Mouse (Mus musculus) induced T-regulatory cell, adult 2 months (primary cell): ENCODE results near the gene Unc5c.

Experiments used
- DNase-seq: peaks from one replicate; pipeline ENCODE4 v3.0.0-alpha.2; 2012; ENCODE audit warnings: low read depth

Unc5c gene

GRCm38 (mm10) chr3:141465104-141465705, at the start of gene Unc5c:
Gene Unc5c, plus strand, starts transcription at chr3:141465216.
- DNase-seq, result no peak

GRCm38 (mm10) chr3:141457475-141457874, 7.5 kb upstream of the Unc5c start:
- no peak for DNase-seq

DNA sequence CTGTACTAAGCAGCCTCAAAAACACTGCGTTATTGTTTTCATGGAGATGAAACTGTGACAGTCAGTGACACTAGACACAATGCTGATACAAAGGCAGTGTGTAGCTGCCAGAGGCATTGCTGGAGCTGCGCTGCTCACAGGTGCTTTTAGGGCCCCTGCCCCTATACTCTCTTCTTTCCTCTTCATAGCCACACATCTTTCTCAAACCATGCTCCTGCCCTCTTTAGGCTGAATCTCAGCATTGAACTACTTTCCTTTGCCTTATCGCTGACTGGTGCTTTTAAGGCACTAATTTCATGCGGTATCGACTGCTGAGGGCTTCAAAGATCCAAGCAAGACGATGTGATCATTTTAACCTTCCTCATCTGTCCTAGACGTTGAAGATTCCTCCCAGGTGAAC, 2.5 kb upstream of the Unc5c start:
- DNase-seq, result no peak

DNA sequence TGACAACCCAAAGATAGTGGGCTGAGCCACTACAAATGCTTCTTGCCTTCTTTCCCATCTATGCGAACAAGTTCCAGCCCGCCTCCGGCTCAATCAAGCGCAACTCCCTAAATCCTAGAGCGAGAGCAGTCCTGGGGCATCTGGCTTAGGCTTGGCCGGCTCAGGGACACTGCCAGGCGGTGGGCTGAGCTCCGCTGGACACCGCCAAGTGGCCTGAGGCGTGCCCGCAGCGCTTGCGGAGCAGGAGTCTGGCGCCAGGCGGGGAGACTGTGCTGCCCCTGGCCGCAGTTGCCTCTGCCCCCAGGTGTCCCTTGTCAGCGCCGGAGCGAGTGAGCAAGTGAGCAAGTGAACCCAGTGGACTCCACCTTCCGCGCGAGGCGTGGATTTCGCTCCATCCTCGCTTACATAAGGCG, 319 bp upstream of the Unc5c start:
- no peak for DNase-seq

DNA sequence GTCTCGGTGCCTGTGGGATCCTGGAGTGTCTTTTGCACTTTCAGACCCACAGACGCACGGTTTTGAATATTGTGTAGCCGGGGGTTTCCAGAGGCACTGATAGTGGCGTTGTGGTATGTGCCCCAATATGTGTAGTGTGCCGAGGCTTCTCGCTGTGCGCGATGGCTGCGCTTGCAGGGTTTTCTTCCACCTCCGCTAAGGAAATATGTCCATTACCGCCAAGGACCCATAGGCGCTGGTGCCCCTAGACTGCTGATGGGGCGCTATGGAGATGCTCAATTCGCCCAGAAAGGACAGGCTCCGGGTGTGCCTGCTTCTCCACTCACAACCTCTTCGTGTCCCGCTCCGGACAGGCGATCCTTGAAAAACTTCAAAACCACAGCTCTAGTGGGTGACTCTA, 1.0 kb downstream of the Unc5c start:
- no peak for DNase-seq

GRCm38 (mm10) chr3:141466727-141467335, 1.8 kb downstream of the Unc5c start:
- DNase-seq, result no peak

GRCm38 (mm10) chr3:141469338-141469737, 4.3 kb downstream of the Unc5c start:
- DNase-seq, result no peak

- DNase-seq, result no peak
Observed at GRCm38 (mm10) chr3:141473205-141473604, 8.2 kb downstream of the Unc5c start.

DNA sequence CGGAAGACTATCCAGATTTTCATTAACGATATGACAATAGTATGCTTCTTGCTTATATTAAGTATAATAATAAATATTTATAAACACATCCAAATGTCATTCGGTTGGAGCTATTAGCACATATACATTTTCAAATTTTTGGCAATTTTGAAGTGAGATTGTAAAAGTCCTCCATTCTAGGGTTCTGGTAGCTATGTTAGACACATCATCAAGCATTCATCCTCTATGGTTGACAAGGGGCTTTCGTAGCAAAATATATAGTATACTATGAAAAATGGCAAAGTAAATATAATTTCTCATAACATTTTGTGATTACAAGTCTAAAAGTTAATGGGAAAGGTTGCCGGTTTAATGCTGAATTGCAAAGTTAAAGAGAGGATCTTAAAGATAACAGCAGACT, 10.4 kb downstream of the Unc5c start:
- no peak for DNase-seq

- DNase-seq, result no peak
Observed at GRCm38 (mm10) chr3:141475919-141476318, 10.9 kb downstream of the Unc5c start.

DNA sequence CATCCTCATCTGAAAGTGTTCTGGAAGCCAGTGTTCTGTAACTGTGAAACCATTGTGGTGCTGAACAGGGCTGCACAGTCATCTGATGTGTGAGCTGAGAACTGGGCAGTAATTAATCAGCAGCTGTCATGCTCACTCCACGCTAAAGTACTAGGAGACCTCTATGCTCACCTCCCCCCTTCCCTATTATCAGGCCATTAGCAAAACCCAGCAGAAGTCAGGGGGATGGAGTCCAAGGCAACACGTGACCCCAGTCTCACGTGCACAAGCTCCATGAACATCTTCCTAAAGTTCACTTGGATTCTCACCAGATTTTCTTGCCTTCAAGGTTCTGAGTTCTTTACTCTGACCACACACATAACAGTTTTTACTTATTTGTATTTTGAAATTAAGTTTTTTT, 11.7 kb downstream of the Unc5c start:
- no peak for DNase-seq

GRCm38 (mm10) chr3:141482465-141482864, 17.4 kb downstream of the Unc5c start:
- no peak for DNase-seq

GRCm38 (mm10) chr3:141483665-141484431, 18.8 kb downstream of the Unc5c start:
- DNase-seq, result no peak

GRCm38 (mm10) chr3:141485218-141485617, 20.2 kb downstream of the Unc5c start:
- DNase-seq, result no peak

DNA sequence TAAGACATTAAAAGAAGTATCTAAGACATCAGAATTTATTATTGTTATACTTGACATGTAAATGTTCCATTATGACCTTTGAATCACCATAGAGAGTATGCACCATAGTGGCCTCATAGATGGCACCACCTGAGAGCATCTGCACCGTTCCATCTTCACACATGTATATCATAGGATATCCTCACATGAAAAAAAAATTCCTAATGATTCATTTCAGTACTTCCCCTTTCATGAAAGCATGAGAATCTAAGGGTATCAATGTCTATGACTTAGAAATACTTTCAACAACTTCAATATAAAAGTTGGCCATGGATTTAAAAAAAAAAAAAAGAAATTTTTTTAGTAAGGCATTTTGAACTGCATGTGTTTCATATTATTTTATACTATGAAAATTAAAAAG, 25.6 kb downstream of the Unc5c start:
- DNase-seq, result no peak

GRCm38 (mm10) chr3:141491272-141491950, 26.4 kb downstream of the Unc5c start:
- DNase-seq, result no peak

DNA sequence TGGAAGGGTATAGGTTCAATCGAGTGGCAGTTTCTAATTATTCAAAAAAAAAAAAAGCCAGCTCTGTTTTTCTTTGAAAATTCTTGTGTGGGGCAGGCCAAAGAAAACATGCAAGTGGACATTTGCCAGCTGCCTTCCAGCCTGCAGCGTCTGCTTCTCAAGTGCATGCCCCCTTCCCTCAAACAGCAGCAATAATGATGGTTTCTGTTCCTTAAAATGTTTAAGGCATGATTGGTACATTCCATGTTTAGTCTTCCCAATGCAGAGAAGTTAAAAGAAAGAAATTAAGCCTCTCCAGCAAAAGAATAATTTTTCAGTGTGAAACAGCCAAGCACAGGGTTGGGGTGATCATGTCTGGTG, 26.9 kb downstream of the Unc5c start:
- DNase-seq, result no peak

GRCm38 (mm10) chr3:141493000-141493399, 28.0 kb downstream of the Unc5c start:
- no peak for DNase-seq

DNA sequence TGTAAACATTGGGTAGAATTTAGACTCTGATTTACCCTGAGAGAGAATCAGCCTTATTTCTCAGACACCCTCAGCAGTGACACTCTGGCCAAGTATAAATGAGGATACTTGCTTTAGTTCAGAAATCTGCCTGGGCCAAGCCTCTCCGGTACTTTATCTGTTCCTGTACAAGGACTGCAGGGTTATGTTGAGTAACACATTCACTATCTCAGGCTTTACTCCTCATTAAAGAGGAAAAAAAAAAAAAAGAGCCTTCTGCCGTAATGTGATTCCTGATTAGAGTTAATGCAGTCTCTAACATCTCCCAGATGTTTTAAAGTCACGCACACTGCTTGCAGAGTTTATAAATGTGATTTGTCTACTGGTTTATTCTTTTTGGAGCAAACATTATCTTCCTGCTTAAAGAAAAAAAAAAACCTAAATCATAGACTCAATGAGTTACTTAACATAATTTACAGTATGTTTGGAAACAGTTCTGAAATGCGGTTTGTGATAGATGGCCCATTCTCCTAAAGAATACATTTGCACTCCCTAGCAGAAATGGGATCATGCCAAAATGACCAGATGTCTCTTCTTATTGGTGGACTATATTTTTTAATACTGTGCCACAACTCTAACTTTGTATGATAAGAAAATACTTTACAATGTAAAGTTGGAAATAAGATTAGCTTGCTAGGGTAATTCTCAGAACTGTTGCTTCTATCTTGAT, 33.5 kb downstream of the Unc5c start:
- no peak for DNase-seq

DNA sequence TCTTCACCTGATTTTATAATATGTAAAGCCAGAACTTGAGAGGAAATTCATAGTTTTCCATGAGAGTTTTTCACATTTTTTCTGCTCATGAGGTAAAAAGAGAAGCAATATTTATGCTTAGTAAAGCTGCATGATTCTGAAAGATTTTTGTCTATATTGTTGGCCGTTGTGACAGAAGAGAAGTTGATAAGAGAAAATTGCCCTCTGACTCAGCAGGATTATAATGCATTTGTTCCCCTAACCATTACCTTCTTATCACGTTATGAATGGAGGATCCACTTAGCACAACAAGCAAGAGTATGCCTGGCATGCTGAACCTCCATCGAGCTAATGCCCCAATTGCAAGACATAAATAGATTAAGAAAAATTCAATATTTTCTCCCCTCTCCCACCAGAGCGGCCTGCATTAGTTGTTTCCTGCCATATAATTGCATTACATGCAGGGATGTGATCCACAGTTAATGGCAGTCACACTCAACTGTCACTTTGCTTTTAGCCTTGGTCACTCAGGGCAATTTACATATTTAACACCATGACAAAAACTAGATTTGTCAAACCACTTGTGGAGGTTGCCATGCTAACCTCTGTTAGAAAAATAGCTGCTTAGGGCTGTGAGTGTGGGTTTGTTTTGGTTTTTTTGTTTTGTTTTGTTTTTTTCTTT, 37.0 kb downstream of the Unc5c start:
- no peak for DNase-seq

GRCm38 (mm10) chr3:141503331-141503730, 38.3 kb downstream of the Unc5c start:
- no peak for DNase-seq

- DNase-seq, result no peak
Observed at GRCm38 (mm10) chr3:141509772-141510171, 44.8 kb downstream of the Unc5c start.
